Mouse (Mus musculus) hematopoietic stem cell, adult 5-6 weeks (primary cell): Measurements from ENCODE around the gene Tsr1. TPM values are rescaled to one million over a fixed set of nuclear protein-coding genes. Genes with fewer than 3 reads are reported as not detected.

ENCODE experiments used
- ATAC-seq, 2 experiments: fragments of 125-278 bp in 1 of 2; replicated peaks in 1 of 2; 2 replicates each; pipeline ENCODE4 v1.8.0; 2016 to 2017; ENCODE audit warnings: inconsistent platforms in 2 of 2, mild to moderate bottlenecking in 2 of 2, moderate number of reproducible peaks in 2 of 2, low read depth in 1 of 2, moderate TSS enrichment in 1 of 2; ENCODE audit not compliant: low FRiP score in 2 of 2, poor library complexity in 2 of 2, severe bottlenecking in 2 of 2, insufficient read depth in 1 of 2, low TSS enrichment in 1 of 2
- total RNA-seq: library from RNA; stranded (forward); fragments of 172-1452, 232-1000 nt; gene quantifications from 2 replicates; pipeline ENCODE4 v1.2.3, GENCODE M21; 2017

The Tsr1 gene
- total RNA-seq, 1 experiment from 2014 or later, result 80.9 TPM

DNA sequence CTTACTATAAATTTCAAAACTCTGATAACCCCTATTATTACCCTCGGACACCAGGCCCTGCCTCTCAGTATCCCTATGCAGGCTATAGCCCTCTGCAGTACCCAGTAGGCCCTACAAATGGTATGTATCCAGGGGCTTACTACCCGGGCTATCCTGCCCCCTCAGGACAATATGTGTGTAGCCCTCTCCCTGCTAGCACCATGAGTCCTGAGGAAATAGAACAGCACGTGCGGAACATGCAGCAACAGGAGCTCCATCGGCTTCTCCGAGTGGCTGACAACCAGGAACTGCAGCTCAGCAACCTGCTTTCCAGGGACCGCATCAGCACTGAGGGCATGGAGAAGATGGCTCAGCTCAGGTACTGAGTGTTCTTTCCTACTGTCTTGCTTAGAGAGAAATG lies 32.5 kb downstream of the Tsr1 start:
- ATAC-seq, result no peak

DNA sequence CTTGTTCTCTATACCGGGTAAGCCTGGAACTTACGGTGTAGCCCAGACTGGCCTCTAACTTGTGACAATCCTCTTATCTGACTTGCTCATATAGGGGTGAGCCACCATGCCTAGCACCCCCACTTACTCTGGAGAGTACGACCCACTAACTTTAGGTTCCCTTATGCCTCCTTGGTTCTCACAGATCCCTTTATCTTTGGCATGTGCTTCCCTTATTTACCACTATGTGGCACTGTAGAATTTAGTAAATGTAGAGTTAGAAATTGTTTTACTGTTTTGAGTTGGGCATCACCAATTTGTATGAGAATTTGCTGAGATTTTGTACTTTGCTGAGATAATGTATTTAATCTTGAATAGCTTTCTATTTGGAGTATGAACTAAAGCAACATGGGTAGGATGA lies 48.5 kb downstream of the Tsr1 start:
- ATAC-seq, result 0 out of 4 replicates have a peak, but pooled peaks of 1 of the 2 experiments have one; percentile 27

DNA sequence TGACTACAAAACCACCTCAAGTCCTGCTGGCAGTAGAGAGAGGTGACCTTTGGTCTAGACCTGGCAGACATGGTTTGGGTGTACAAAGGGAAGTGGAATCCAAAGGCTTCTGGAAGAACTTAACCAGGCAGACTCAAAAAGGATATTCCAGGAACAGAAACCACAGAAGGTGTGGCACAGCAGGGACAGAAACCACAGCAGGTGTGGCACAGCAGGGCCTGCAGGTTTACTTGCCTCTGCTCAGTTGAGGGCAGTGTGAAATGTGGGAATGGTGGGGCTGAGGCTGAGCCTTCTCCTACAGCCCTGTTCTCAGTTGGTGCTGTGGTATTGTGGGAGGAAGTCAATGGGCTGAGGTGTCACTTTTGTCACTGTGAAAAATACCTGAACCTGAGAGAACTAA lies 57.0 kb downstream of the Tsr1 start:
- ATAC-seq, result peak; percentile 32 to 48

DNA sequence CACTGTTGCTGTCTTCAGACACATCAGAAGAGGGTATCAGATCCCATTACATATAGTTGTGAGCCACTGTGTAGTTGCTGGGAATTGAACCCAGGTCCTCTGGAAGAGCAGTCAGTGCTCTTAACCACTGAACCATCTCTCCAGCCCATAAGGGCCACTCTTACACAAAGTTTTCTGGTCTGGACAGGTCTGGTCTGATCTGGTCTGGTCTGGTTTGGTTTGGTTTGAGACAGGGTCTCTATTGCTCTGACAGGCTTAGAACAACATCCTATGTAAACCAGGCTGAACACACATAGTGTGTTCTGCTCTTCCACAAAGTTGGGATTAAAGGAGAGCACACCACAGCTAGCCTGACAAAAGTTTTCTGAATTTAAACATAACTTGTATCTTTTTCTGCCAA lies 58.1 kb downstream of the Tsr1 start:
- ATAC-seq, result no peak

DNA sequence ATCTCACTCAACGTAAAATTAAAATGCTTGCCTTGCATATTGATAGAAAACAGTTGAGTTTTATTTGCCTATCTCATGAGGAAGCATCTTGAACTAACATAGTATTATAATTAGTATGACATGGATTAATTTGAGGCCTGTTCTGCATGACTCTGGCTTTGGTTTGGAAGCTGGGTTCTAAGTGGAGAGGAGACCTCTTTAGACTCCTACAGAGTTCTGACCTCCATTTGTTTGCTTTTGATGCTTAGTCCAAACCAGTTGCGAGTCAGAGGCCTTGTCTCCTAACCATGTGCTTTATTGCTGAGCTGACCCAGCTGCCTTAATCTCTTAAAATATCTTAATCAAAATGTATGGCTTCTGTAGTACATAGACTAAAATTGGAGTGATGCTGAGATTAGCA lies 59.7 kb downstream of the Tsr1 start:
- no peak for ATAC-seq

Other genes with a start within 250 kb of the Tsr1 start
- 27.5 and 30.9 TPM in 2 replicates for gene Cluh, start 248.6 kb upstream of the Tsr1 start, total RNA-seq
- gene Pafah1b1, start 173.4 kb upstream of the Tsr1 start, total RNA-seq, result 89.2 and 102 TPM in 2 replicates
- gene Mettl16, start 127.2 kb upstream of the Tsr1 start, total RNA-seq, result 40.6 and 50.9 TPM in 2 replicates
- gene Mnt, start 67.2 kb upstream of the Tsr1 start, total RNA-seq, result 6.3 and 8.3 TPM in 2 replicates
- 4.6 and 5.6 TPM in 2 replicates for gene Sgsm2, start 1.0 kb upstream of the Tsr1 start, total RNA-seq
- gene Smg6, start 27.8 kb downstream of the Tsr1 start, total RNA-seq, result 59.6 and 87.5 TPM in 2 replicates
- 8.5 and 9.0 TPM in 2 replicates for gene Srr, start 27.9 kb downstream of the Tsr1 start, total RNA-seq